Mouse (Mus musculus) testis, postnatal 10 days (tissue): ENCODE measurements around the gene Gm21985.

Source experiments
- DNase-seq: peaks from one replicate; pipeline ENCODE4 v3.0.0; 2021; ENCODE audit warnings: low spot score

Gm21985 gene

GRCm38 (mm10) chr2:112332051-112332898 lies 66.2 kb downstream of the Gm21985 start:
- DNase-seq, result no peak

GRCm38 (mm10) chr2:112337211-112337610 lies 71.1 kb downstream of the Gm21985 start:
- no peak for DNase-seq

- no peak for DNase-seq
Measured at GRCm38 (mm10) chr2:112339736-112340135, 73.6 kb downstream of the Gm21985 start.

- no peak for DNase-seq
Measured at GRCm38 (mm10) chr2:112341117-112341516, 75.0 kb downstream of the Gm21985 start.

GRCm38 (mm10) chr2:112348246-112348645 lies 82.1 kb downstream of the Gm21985 start:
- DNase-seq, result no peak

GRCm38 (mm10) chr2:112353685-112354455 lies 87.8 kb downstream of the Gm21985 start:
- no peak for DNase-seq

GRCm38 (mm10) chr2:112359611-112360010 lies 93.5 kb downstream of the Gm21985 start:
- DNase-seq, result no peak

- DNase-seq, result no peak
Measured at GRCm38 (mm10) chr2:112360012-112360780, 94.1 kb downstream of the Gm21985 start.

- no peak for DNase-seq
Measured at GRCm38 (mm10) chr2:112360781-112361169, 94.7 kb downstream of the Gm21985 start.

- DNase-seq, result peak; percentile 43
Measured at GRCm38 (mm10) chr2:112367222-112367621, 101.1 kb downstream of the Gm21985 start.

GRCm38 (mm10) chr2:112367726-112368673 lies 101.9 kb downstream of the Gm21985 start, which contains the start of gene Emc4:
Gene Emc4, minus strand, starts transcription at chr2:112368027.
- peak; percentile 93 for DNase-seq

- DNase-seq, result peak; percentile 51
Measured at GRCm38 (mm10) chr2:112369941-112370340, 103.8 kb downstream of the Gm21985 start.

GRCm38 (mm10) chr2:112373141-112373540 lies 107.0 kb downstream of the Gm21985 start:
- no peak for DNase-seq

GRCm38 (mm10) chr2:112374610-112375009 lies 108.5 kb downstream of the Gm21985 start:
- no peak for DNase-seq

GRCm38 (mm10) chr2:112378973-112379898 lies 113.1 kb downstream of the Gm21985 start, which contains the start of gene Katnbl1:
Gene Katnbl1, plus strand, starts transcription at chr2:112379211.
- DNase-seq, result peak; percentile 99

- no peak for DNase-seq
Measured at GRCm38 (mm10) chr2:112380131-112380530, 114.0 kb downstream of the Gm21985 start.

GRCm38 (mm10) chr2:112381219-112381618 lies 115.1 kb downstream of the Gm21985 start:
- DNase-seq, result no peak

- no peak for DNase-seq
Measured at GRCm38 (mm10) chr2:112390843-112391242, 124.7 kb downstream of the Gm21985 start.

GRCm38 (mm10) chr2:112391346-112392000 lies 125.4 kb downstream of the Gm21985 start:
- DNase-seq, result no peak
